Mouse (Mus musculus): ENCODE data around the gene Cdc14a.

GRCm38 (mm10) chr3:116414451-116414860, 9.4 kb downstream of the Cdc14a start:
- no peak for TF ChIP-seq CTCF (IDR thresholded peaks at IDR 0.05; ENCODE audit: low read depth)
- no peak for TF ChIP-seq EP300 (IDR thresholded peaks at IDR 0.05; ENCODE audit: low read depth)

Data from liver, embryonic 14.5 days (tissue).